Mouse (Mus musculus) common myeloid progenitor, adult 5-6 weeks (primary cell): ENCODE data around the gene Ubr4. TPM values are rescaled to one million over a fixed set of nuclear protein-coding genes. Genes with fewer than 3 reads are reported as not detected.
A peak's percentile ranks its signal among the peaks of the same experiment; 100 is the strongest.
"Not testable (repeated sequence)": the region's sequence is repeated elsewhere in the genome, so short reads cannot be mapped to it uniquely, and the experiment has no call there.

ENCODE experiments used
- ATAC-seq: replicated peaks from 2 replicates; pipeline ENCODE4 v1.8.0; 2016; ENCODE audit warnings: low read depth, mild to moderate bottlenecking, moderate TSS enrichment, inconsistent platforms; ENCODE audit not compliant: poor library complexity, severe bottlenecking
- total RNA-seq: library from RNA; stranded (forward); fragments of 200-1000, 187-1606 nt; gene quantifications from 2 replicates; pipeline ENCODE4 v1.2.3, GENCODE M21; 2017

The Ubr4 gene
- total RNA-seq, 1 experiment from 2014 or later: 91.7 TPM

- ATAC-seq: no peak
These were observed 6.9 kb upstream of the Ubr4 start for GRCm38 (mm10) chr4:139345416-139346019.

DNA sequence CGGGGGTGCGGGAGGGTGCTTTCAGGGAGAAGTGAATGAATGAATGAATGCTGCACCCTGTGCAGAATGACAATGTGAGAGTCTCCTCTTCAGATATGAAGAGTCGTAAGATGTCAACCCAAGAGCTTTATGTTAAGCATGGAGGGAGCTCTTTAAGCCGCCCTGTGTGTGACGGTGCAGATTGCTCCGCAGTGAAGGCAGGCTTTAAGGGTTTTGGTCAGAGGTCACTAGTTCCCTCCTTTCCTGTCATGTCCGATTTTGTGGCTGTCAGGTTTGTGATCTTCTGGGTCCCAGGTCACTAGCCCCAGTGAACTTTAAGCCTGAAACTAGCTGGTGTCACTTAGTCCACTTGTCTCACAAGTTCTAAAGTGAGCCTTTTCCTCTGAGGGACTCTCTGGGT, 423 bp downstream of the Ubr4 start:
- ATAC-seq: peak; percentile 24

- no peak for ATAC-seq
These were observed 4.8 kb downstream of the Ubr4 start for GRCm38 (mm10) chr4:139357211-139357610.

GRCm38 (mm10) chr4:139360761-139361548, 8.5 kb downstream of the Ubr4 start:
- no peak for ATAC-seq

- ATAC-seq: no peak
These were observed 14.9 kb downstream of the Ubr4 start for GRCm38 (mm10) chr4:139367336-139367735.

DNA sequence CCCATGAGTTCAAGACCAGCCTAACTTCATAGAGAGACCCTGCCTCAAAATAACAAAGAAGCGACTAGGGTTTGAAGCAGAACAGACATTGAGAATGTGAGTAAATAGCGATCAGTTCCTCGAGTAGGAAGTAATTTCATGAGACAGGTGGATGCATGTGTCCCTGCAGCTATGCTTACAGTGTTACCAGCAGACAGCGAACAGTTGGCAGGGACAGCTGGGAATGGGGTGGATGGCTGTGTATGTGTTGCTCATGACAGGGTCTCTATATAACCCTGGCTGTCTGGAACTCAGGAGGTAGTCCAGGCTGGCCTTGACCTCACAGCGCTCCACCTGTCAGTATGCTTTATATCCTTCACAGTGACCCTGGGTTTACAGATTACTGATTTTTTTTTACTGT, 15.6 kb downstream of the Ubr4 start:
- no peak for ATAC-seq

DNA sequence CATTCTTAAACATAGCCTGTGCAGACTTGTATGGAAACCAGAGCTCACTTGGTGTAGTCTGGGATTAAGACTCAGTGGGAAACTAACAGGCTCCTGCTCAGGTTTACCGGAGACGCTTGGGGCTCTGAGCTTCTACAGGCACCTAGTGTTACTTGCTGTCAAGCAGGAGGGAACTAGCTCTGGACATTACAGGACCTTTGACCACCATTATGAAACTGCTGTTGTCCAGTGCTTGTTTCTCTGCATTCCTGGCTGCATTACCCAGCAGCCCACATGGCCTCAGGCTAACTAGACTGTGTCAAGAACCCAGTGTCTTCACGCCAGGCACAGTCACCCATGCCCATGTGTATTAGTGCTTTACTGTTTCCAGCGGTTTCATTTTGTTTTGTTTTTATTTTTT, 20.7 kb downstream of the Ubr4 start:
- no peak for ATAC-seq

- no peak for ATAC-seq
These were observed 21.1 kb downstream of the Ubr4 start for GRCm38 (mm10) chr4:139373531-139373930.

DNA sequence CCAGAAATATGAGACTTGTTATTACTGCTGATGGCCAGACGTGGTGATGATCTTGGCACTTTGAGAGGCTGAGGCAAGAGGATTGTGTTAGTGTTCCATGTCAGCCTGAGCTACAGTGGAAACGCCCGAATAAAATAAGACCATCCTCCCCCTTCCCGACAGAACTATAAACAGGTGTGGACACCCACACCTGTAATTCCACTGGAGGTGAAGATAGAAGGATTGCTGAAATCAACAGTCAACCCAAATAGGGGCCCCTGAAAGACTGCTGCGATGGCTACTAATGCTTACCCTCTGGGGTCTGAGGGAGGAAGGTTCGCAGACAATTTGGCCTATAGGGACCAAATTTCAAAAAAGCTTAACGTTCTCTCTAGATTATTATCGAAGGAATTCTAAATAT, 27.3 kb downstream of the Ubr4 start:
- ATAC-seq: no peak

GRCm38 (mm10) chr4:139380207-139380748, 27.9 kb downstream of the Ubr4 start:
- peak; percentile 87 for ATAC-seq

GRCm38 (mm10) chr4:139380775-139381451, 28.5 kb downstream of the Ubr4 start:
- ATAC-seq: peak; percentile 20; the same call in 1 of the 2 replicates

DNA sequence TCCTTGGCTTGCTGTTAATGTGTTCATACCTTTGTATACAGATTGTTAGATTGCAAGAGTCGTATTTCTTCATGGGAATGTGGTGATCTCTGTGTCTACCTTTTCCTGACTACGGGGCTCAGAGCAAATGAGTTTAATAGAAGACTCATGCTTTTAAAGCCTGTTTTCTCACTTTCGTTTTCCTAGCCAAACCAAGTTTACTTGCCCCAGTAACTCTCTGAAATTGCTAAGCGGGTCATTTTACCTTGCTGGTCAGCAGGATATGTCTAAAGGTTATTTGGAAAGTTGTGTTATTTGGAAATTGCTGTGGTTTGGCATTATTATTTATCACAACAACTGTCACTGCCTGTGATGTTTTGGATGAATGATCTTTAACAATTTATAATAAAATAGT, 29.0 kb downstream of the Ubr4 start:
- ATAC-seq: no peak

- 0 out of 2 replicates have a peak, but pooled peaks have one; percentile 7 for ATAC-seq
These were observed 29.8 kb downstream of the Ubr4 start for GRCm38 (mm10) chr4:139382231-139382630.

GRCm38 (mm10) chr4:139385841-139386240, 33.4 kb downstream of the Ubr4 start:
- ATAC-seq: not testable (repeated sequence)

GRCm38 (mm10) chr4:139386869-139387319, 34.5 kb downstream of the Ubr4 start:
- ATAC-seq: no peak

- ATAC-seq: no peak
These were observed 37.1 kb downstream of the Ubr4 start for GRCm38 (mm10) chr4:139389557-139389956.

GRCm38 (mm10) chr4:139395431-139395830, 43.0 kb downstream of the Ubr4 start:
- ATAC-seq: no peak

- no peak for ATAC-seq
These were observed 48.1 kb downstream of the Ubr4 start for GRCm38 (mm10) chr4:139400487-139400886.

GRCm38 (mm10) chr4:139403214-139403613, 50.8 kb downstream of the Ubr4 start:
- no peak for ATAC-seq

- no peak for ATAC-seq
These were observed 58.9 kb downstream of the Ubr4 start for GRCm38 (mm10) chr4:139411351-139411750.

- ATAC-seq: no peak
These were observed 65.5 kb downstream of the Ubr4 start for GRCm38 (mm10) chr4:139417868-139418267.
